Mouse (Mus musculus): Measurements from ENCODE around the gene Slc6a9. TPM values are rescaled to one million over a fixed set of nuclear protein-coding genes. Genes with fewer than 3 reads are reported as not detected.

The Slc6a9 gene
- polyA plus RNA-seq, 1 experiment from 2014 or later, result 11.0 TPM

GRCm38 (mm10) chr4:117921358-117921757, 87.1 kb downstream of the Slc6a9 start:
- Histone ChIP-seq H3K9me3 (ENCODE audit: control insufficient read depth, low read length) (no peaks in the 10 kb centered on the region), H3K4me1 (ENCODE audit: control insufficient read depth, insufficient read depth, low read length) (peaks cover under 1% of the 10 kb centered on the region; the same call in 1 of the 2 replicates), H3K4me3 (ENCODE audit: low read length) (no peak overlapping the region), H3K9ac (ENCODE audit: low read depth, low read length) (no peak overlapping the region), H3K27ac (ENCODE audit: low read depth, low read length) (no peak overlapping the region), H3K27me3 (ENCODE audit: control insufficient read depth, insufficient read depth, low read length) (peaks cover 12% of the 10 kb centered on the region), H3K36me3 (ENCODE audit: control insufficient read depth, insufficient read depth, low read length) (no peaks in the 10 kb centered on the region), H3K4me2 (replicated peaks; ENCODE audit: low read depth, low read length) (no peak overlapping the region)
- ATAC-seq (ENCODE audit: low FRiP score, low TSS enrichment), result no peak
- WGBS, result 91% methylated on average over 2 of the region's 2 CpGs

- peaks cover 30% of the 10 kb centered on the region for H3K27me3 ChIP-seq (ENCODE audit: control insufficient read depth, insufficient read depth, low read length)
- H3K36me3 ChIP-seq (ENCODE audit: control insufficient read depth, insufficient read depth, low read length), result no peaks in the 10 kb centered on the region
Measured at GRCm38 (mm10) chr4:117923450-117923849, 89.1 kb downstream of the Slc6a9 start.

More at GRCm38 (mm10) chr4:117923450-117923849, 89.1 kb downstream of the Slc6a9 start:
- Histone ChIP-seq H3K9me3 (ENCODE audit: control insufficient read depth, low read length) (no peaks in the 10 kb centered on the region), H3K27ac (ENCODE audit: low read depth, low read length) (no peak overlapping the region), H3K4me2 (replicated peaks; ENCODE audit: low read depth, low read length) (no peak overlapping the region), H3K9ac (ENCODE audit: low read depth, low read length) (no peak overlapping the region), H3K4me1 (ENCODE audit: control insufficient read depth, insufficient read depth, low read length) (peaks cover 9% of the 10 kb centered on the region; the same call in 1 of the 2 replicates), H3K4me3 (ENCODE audit: low read length) (no peak overlapping the region)
- 54% methylated on average over 2 of the region's 2 CpGs for WGBS
- no peak for ATAC-seq (ENCODE audit: low FRiP score, low TSS enrichment)

Other genes starting within 250 kb of the Slc6a9 start
- 66.1 and 67.3 TPM in 2 replicates for gene Dmap1, start 152.2 kb upstream of the Slc6a9 start, polyA plus RNA-seq (2014; fragmentation: Nextera tagmentation; extraction: Ambion mirVana)
- gene Gm12845, start 110.1 kb upstream of the Slc6a9 start, polyA plus RNA-seq (2014; fragmentation: Nextera tagmentation; extraction: Ambion mirVana), result not detected in 2 replicates
- not detected in 2 replicates for gene Klf17, start 68.9 kb upstream of the Slc6a9 start, polyA plus RNA-seq (2014; fragmentation: Nextera tagmentation; extraction: Ambion mirVana)
- gene Ccdc24, start 38.1 kb downstream of the Slc6a9 start, polyA plus RNA-seq (2014; fragmentation: Nextera tagmentation; extraction: Ambion mirVana), result 1.8 and 2.0 TPM in 2 replicates
- 30.9 and 31.5 TPM in 2 replicates for gene B4galt2, start 49.0 kb downstream of the Slc6a9 start, polyA plus RNA-seq (2014; fragmentation: Nextera tagmentation; extraction: Ambion mirVana)
- gene Atp6v0b, start 52.8 kb downstream of the Slc6a9 start, polyA plus RNA-seq (2014; fragmentation: Nextera tagmentation; extraction: Ambion mirVana), result 182 and 213 TPM in 2 replicates
- gene Dph2, start 57.5 kb downstream of the Slc6a9 start, polyA plus RNA-seq (2014; fragmentation: Nextera tagmentation; extraction: Ambion mirVana), result 19.1 and 22.0 TPM in 2 replicates
- 29.0 and 40.1 TPM in 2 replicates for gene Ipo13, start 80.5 kb downstream of the Slc6a9 start, polyA plus RNA-seq (2014; fragmentation: Nextera tagmentation; extraction: Ambion mirVana)
- 2.7 and 3.0 TPM in 2 replicates for gene Artn, start 95.3 kb downstream of the Slc6a9 start, polyA plus RNA-seq (2014; fragmentation: Nextera tagmentation; extraction: Ambion mirVana)